Mouse (Mus musculus) v-Abl transformed pro-B cells (cell line): Measurements from ENCODE around the gene Pgrmc2.

Experiments used
- in situ Hi-C, 2 experiments: fragments of 400-800 bp; cut with MboI; formaldehyde crosslinking; loops; one replicate each; pipeline ENCODE4 v1.15.1; 2025; ENCODE audit not compliant: unreplicated experiment in 2 of 2

Gene Pgrmc2

GRCm38 (mm10) chr3:41018022-41018608 is 64.7 kb downstream of the Pgrmc2 start:
- in situ Hi-C loops = no loop called here
